Mouse (Mus musculus) CH12.LX (cell line): ENCODE measurements around the gene Hmces. TPM values are rescaled to one million over a fixed set of nuclear protein-coding genes. Genes with fewer than 3 reads are reported as not detected.

Experiments
- DNase-seq: peaks from one replicate; pipeline ENCODE4 v3.0.0-alpha.2; 2013; ENCODE audit errors: extremely low read depth
- H3K27ac ChIP-seq: 2 replicates; pipeline ENCODE4 v1.5.1; 2012; ENCODE audit warnings: low read depth, mild to moderate bottlenecking, control low read depth, moderate library complexity; ENCODE audit not compliant: insufficient read depth
- H3K27me3 ChIP-seq: replicated peaks from 2 replicates; pipeline ENCODE3; 2012; ENCODE audit warnings: inconsistent platforms
- H3K36me3 ChIP-seq, 2 experiments: replicated peaks in 1 of 2; 2 replicates each; pipeline versions ENCODE3 to v1.6.1; 2012; ENCODE audit warnings: inconsistent platforms in 1 of 2, low read length in 1 of 2, mild to moderate bottlenecking in 1 of 2, mixed read lengths in 1 of 2, moderate library complexity in 1 of 2; ENCODE audit not compliant: control insufficient read depth in 1 of 2, insufficient read depth in 1 of 2
- H3K4me1 ChIP-seq, 2 experiments: 2 replicates each; pipeline ENCODE4 v1.6.1; 2012; ENCODE audit warnings: inconsistent platforms in 1 of 2, moderate library complexity in 1 of 2; ENCODE audit not compliant: insufficient read depth in 2 of 2, control insufficient read depth in 1 of 2
- H3K4me2 ChIP-seq: 2 replicates; pipeline ENCODE4 v1.6.1; 2012; ENCODE audit warnings: low read depth, mild to moderate bottlenecking, control low read depth; ENCODE audit not compliant: poor library complexity, insufficient read depth, severe bottlenecking
- H3K4me3 ChIP-seq, 3 experiments: fragments of 150-350 bp in 1 of 3; sonication (generic) in 1 of 3; replicated peaks in 1 of 3; 2 replicates each; pipeline versions ENCODE3 to v1.5.1; 2011 to 2012; ENCODE audit warnings: low read depth in 2 of 3, low read length in 2 of 3, mild to moderate bottlenecking in 2 of 3, moderate library complexity in 2 of 3, control low read depth in 1 of 3, improper control_type of control experiment in 1 of 3, inconsistent platforms in 1 of 3, mixed read lengths in 1 of 3; ENCODE audit not compliant: poor library complexity in 1 of 3
- H3K79me2 ChIP-seq: replicated peaks from 2 replicates; pipeline ENCODE4 v1.6.1; 2012; ENCODE audit warnings: mild to moderate bottlenecking, moderate library complexity; ENCODE audit not compliant: control insufficient read depth, poor library complexity, insufficient read depth, severe bottlenecking; ENCODE audit errors: extremely low read depth
- H3K9ac ChIP-seq: 2 replicates; pipeline ENCODE4 v1.6.1; 2012; ENCODE audit warnings: low read depth, mild to moderate bottlenecking, control low read depth, moderate library complexity; ENCODE audit not compliant: insufficient read depth
- H3K9me3 ChIP-seq: replicated peaks from 2 replicates; pipeline ENCODE3; 2012; ENCODE audit warnings: low read length, inconsistent platforms, mixed read lengths
- BHLHE40 ChIP-seq: IDR thresholded peaks from 2 replicates; pipeline ENCODE4 v1.6.1; 2011; ENCODE audit warnings: mild to moderate bottlenecking, low read depth, low read length, improper control_type of control experiment
- CHD2 ChIP-seq: IDR thresholded peaks from 2 replicates; pipeline ENCODE4 v1.6.1; 2011; ENCODE audit warnings: low read length, improper control_type of control experiment
- CTCF ChIP-seq, 2 experiments: IDR thresholded peaks in 1 of 2; conservative IDR thresholded peaks in 1 of 2; 2 replicates each; pipeline ENCODE4 v1.5.1; 2011 to 2012; ENCODE audit warnings: low read depth in 2 of 2, low read length in 2 of 2, improper control_type of control experiment in 1 of 2, inconsistent platforms in 1 of 2, mild to moderate bottlenecking in 1 of 2, moderate library complexity in 1 of 2
- GABPA ChIP-seq: IDR thresholded peaks from 2 replicates; pipeline ENCODE4 v1.6.1; 2012; ENCODE audit warnings: low read depth, low read length, improper control_type of control experiment, inconsistent platforms; ENCODE audit not compliant: insufficient replicate concordance
- JUN ChIP-seq: IDR thresholded peaks from 2 replicates; pipeline ENCODE4 v1.6.1; 2011; ENCODE audit warnings: low read depth, mild to moderate bottlenecking, low read length, improper control_type of control experiment, moderate library complexity; ENCODE audit not compliant: insufficient read depth
- KAT2A ChIP-seq: IDR thresholded peaks from 2 replicates; pipeline ENCODE4 v1.6.1; 2012; ENCODE audit warnings: low read length, improper control_type of control experiment, inconsistent platforms; ENCODE audit not compliant: insufficient replicate concordance
- MAX ChIP-seq: IDR thresholded peaks from 2 replicates; pipeline ENCODE4 v1.6.1; 2011; ENCODE audit warnings: low read length, improper control_type of control experiment
- MAZ ChIP-seq: IDR thresholded peaks from 2 replicates; pipeline ENCODE4 v1.6.1; 2012; ENCODE audit warnings: low read depth, mild to moderate bottlenecking, inconsistent platforms, low read length, improper control_type of control experiment, moderate library complexity
- MEF2A ChIP-seq: IDR thresholded peaks from 2 replicates; pipeline ENCODE4 v1.6.1; 2014; ENCODE audit warnings: low read depth, mild to moderate bottlenecking, inconsistent platforms, low read length, improper control_type of control experiment, borderline replicate concordance
- MYC ChIP-seq: IDR thresholded peaks from 2 replicates; pipeline ENCODE4 v1.6.1; 2011; ENCODE audit warnings: low read depth, mild to moderate bottlenecking, improper control_type of control experiment, low read length
- NELFE ChIP-seq: IDR thresholded peaks from 2 replicates; pipeline ENCODE4 v1.6.1; 2011; ENCODE audit warnings: low read depth, low read length, improper control_type of control experiment
- PAX5 ChIP-seq: IDR thresholded peaks from 2 replicates; pipeline ENCODE4 v1.6.1; 2012; ENCODE audit warnings: low read length, inconsistent platforms, mixed read lengths
- POLR2A ChIP-seq: IDR thresholded peaks from 2 replicates; pipeline ENCODE4 v1.6.1; 2011; ENCODE audit warnings: low read depth, mild to moderate bottlenecking, improper control_type of control experiment, low read length
- RCOR1 ChIP-seq: conservative IDR thresholded peaks from 2 replicates; pipeline ENCODE4 v1.6.1; 2012; ENCODE audit warnings: low read depth, mild to moderate bottlenecking, inconsistent platforms, low read length, improper control_type of control experiment
- SMC3 ChIP-seq: IDR thresholded peaks from 2 replicates; pipeline ENCODE4 v1.6.1; 2011; ENCODE audit warnings: low read depth, low read length, improper control_type of control experiment
- TBP ChIP-seq: conservative IDR thresholded peaks from 2 replicates; pipeline ENCODE4 v1.6.1; 2011; ENCODE audit warnings: low read depth, low read length, improper control_type of control experiment
- TCF12 ChIP-seq: IDR thresholded peaks from 2 replicates; pipeline ENCODE4 v1.6.1; 2014; ENCODE audit warnings: low read depth, mild to moderate bottlenecking, inconsistent platforms, low read length, improper control_type of control experiment
- ZC3H11A ChIP-seq: IDR thresholded peaks from 2 replicates; pipeline ENCODE4 v1.6.1; 2012; ENCODE audit warnings: low read depth, mild to moderate bottlenecking, inconsistent platforms, low read length, improper control_type of control experiment
- ZKSCAN1 ChIP-seq: IDR thresholded peaks from 2 replicates; pipeline ENCODE4 v1.6.1; 2012; ENCODE audit warnings: low read depth, inconsistent platforms, low read length, improper control_type of control experiment, borderline replicate concordance
- ZNF384 ChIP-seq: IDR thresholded peaks from 2 replicates; pipeline ENCODE4 v1.6.1; 2012; ENCODE audit warnings: low read depth, low read length, improper control_type of control experiment, inconsistent platforms
- dilution Hi-C: fragments of 300-500 bp; cut with MboI; formaldehyde crosslinking; loops from 2 replicates; pipeline ENCODE4 v1.14.3; 2020; ENCODE audit warnings: low sequenced_read_pairs; ENCODE audit not compliant: extremely low pct_unique_long_range_greater_than_20kb, extremely low pct_ligation_motif_present
- in situ Hi-C: fragments of 300-500 bp; cut with MboI; formaldehyde crosslinking; loops from 3 replicates; pipeline ENCODE4 v1.14.3; 2019; ENCODE audit warnings: low sequenced_read_pairs, low pct_ligation_motif_present, low pct_unique_long_range_greater_than_20kb, mixed read lengths
- polyA plus RNA-seq: library from polyadenylated mRNA; unstranded; fragments of >175 nt; gene quantifications from 2 replicates; pipeline ENCODE4 v1.2.1, GENCODE M21; 2012; ENCODE audit warnings: low read depth; ENCODE audit not compliant: insufficient read length
- total RNA-seq, 2 experiments: library from RNA; depleted of rRNA; stranded (reverse); fragments of 300-350 nt in 1 of 2; fragments of >200 nt in 1 of 2; gene quantifications; 2 replicates each; pipeline ENCODE4 v1.2.3; 2012 to 2014

The Hmces gene
- total and polyA plus RNA-seq, 3 experiments, result 0.31 to 11.8 (median 0.99) TPM

DNA sequence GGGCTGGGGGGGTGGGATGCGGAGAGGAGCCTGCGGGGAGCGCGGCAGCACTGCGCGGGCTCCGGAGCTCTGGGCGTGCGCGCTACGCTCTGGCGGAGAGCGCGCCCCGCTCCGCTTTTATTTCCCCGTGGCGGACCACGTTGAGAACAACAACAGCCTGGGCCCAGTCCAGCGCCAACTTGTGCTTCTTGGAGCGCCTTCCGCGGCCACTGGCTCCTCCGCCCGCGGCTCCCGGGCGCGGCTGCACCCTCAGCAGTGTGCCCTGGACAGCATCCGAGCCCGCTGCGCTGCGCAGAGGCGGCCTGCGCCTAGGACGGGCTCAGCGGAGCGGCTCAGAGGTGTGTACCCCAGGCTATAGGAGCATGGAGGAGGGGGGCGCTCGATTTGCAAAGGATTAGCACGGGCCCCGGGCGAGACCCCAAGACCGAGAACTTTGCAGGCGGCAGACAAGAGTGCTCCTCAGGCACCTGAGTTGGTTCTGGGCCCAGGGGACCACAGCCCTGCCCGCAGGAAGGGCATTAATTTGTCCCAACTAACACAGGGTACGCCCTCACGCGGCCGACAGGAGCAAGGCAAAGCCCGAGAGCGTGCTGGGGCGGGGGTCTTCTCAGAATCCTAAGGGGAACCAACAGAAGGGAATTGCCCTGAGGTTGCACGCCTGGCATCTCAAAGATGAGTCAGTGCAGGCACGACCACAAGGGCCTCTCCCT lies 68.0 kb downstream of the Hmces start, which contains the start of gene H1fx:
Gene H1fx (minus strand): TSS at position 91 of the 710 bp plus-strand sequence.
- H3K27me3 ChIP-seq, result peaks cover 5% of the 10 kb centered on the region
- in situ Hi-C loops (loop anchor here (5.0 kb wide), 1 partner anchor 34 kb away; no protein-coding TSS in a partner anchor), dilution Hi-C loops (no loop called here)
- no peaks in the 10 kb centered on the region for H3K36me3 ChIP-seq
- TF ChIP-seq CTCF (conservative IDR thresholded peaks at IDR 0.05 in 1 of 2, IDR thresholded peaks at IDR 0.05 in 1 of 2; ENCODE audit: low read depth in 2 of 2, low read length in 2 of 2), result peak in 1 of 2 experiments; percentile 8; a peak in 1 of 4 replicates
- TF ChIP-seq MAX, result no peak
- 0 out of 2 replicates have a peak, but pooled peaks have one; percentile 27 for TF ChIP-seq BHLHE40
- no peak within 1 kb of the TSS for H3K4me3 ChIP-seq
- H3K27ac ChIP-seq, result no peak within 1 kb of the TSS
- H3K4me1 ChIP-seq, result peaks cover 4 to 11% of the 10 kb centered on the region in 2 experiments; a peak in 2 of 4 replicates
- peaks cover 12% of the 10 kb centered on the region for H3K9me3 ChIP-seq
- no peaks in the 10 kb centered on the region for H3K79me2 ChIP-seq
- peak; percentile 37 for DNase-seq
- H3K4me2 ChIP-seq, result no peak within 1 kb of the TSS
- H3K9ac ChIP-seq, result no peak within 1 kb of the TSS

DNA sequence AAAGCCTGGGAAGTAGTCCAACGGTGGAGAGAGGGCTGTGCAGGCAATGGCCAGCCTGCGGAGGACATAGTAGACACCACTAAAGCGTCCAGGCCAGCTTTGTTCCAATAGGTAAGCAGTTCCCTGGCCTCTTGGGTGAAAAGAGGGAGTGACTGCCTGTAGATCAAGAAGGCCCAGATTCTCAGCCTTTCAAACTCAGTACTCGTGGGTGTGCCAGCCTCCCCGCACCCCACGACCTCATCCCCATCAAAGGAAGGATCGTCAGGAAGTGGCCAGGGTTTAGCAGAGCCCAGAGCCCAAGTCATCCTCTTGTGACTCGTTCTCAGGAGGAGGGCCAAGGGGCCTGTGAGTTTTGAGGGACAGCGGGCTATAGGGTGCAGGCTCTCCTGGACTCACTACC lies 68.8 kb downstream of the Hmces start:
- Histone ChIP-seq H3K4me1 (peaks cover 4 to 18% of the 10 kb centered on the region in 2 experiments; a peak in 2 of 4 replicates), H3K27ac (no peak overlapping the region), H3K27me3 (peaks cover 5% of the 10 kb centered on the region), H3K9me3 (peaks cover 12% of the 10 kb centered on the region), H3K79me2 (no peaks in the 10 kb centered on the region)
- in situ Hi-C loops, result loop anchor here (5.0 kb wide), 1 partner anchor 35 kb away; no protein-coding TSS in a partner anchor
- dilution Hi-C loops, result no loop called here
- TF ChIP-seq POLR2A, result no peak
- TF ChIP-seq MAX, result no peak
- TF ChIP-seq MAZ, result no peak
- no peak for TF ChIP-seq PAX5
- TF ChIP-seq GABPA, result no peak
- no peak for TF ChIP-seq ZKSCAN1
- no peak for TF ChIP-seq TCF12
- no peak for TF ChIP-seq ZNF384
- TF ChIP-seq TBP, result no peak
- TF ChIP-seq RCOR1, result no peak
- TF ChIP-seq CHD2, result no peak
- TF ChIP-seq NELFE, result no peak
- TF ChIP-seq SMC3, result no peak
- TF ChIP-seq MEF2A, result no peak
- TF ChIP-seq JUN, result no peak
- TF ChIP-seq MYC, result no peak
- TF ChIP-seq KAT2A, result no peak
- no peak for TF ChIP-seq ZC3H11A
- TF ChIP-seq, all 38 proteins: peak for 0
- no peak for DNase-seq
- no peak overlapping the region for H3K4me3 ChIP-seq
- H3K4me2 ChIP-seq, result no peak overlapping the region
- no peak overlapping the region for H3K9ac ChIP-seq
- H3K36me3 ChIP-seq, result no peaks in the 10 kb centered on the region

Other genes with a start within 250 kb of the Hmces start
- 9.1 and 10.3 TPM in 2 replicates for gene Aplf, start 241.7 kb upstream of the Hmces start, total RNA-seq (2012; rRNA removed)
- gene Aplf, start 241.7 kb upstream of the Hmces start, total RNA-seq (2014; rRNA removed), result 13.8 and 15.8 TPM in 2 replicates
- gene Aplf, start 241.7 kb upstream of the Hmces start, polyA plus RNA-seq, result 11.1 and 11.9 TPM in 2 replicates
- gene Efcc1, start 183.1 kb upstream of the Hmces start, total RNA-seq (2012; rRNA removed), result not detected in 2 replicates
- gene Efcc1, start 183.1 kb upstream of the Hmces start, total RNA-seq (2014; rRNA removed), result not detected in 2 replicates
- gene Efcc1, start 183.1 kb upstream of the Hmces start, polyA plus RNA-seq, result 0.14 and 0.18 TPM in 2 replicates
- gene Gp9, start 135.9 kb upstream of the Hmces start, total RNA-seq (2012; rRNA removed), result not detected in 2 replicates
- not detected in 2 replicates for gene Gp9, start 135.9 kb upstream of the Hmces start, total RNA-seq (2014; rRNA removed)
- gene Gp9, start 135.9 kb upstream of the Hmces start, polyA plus RNA-seq, result not detected in 2 replicates
- gene Rab43, start 101.8 kb upstream of the Hmces start, total RNA-seq (2012; rRNA removed), result 10.3 and 11.4 TPM in 2 replicates
- gene Rab43, start 101.8 kb upstream of the Hmces start, total RNA-seq (2014; rRNA removed), result 2.8 and 4.3 TPM in 2 replicates
- 16.1 and 23.4 TPM in 2 replicates for gene Rab43, start 101.8 kb upstream of the Hmces start, polyA plus RNA-seq
- 13.0 and 15.7 TPM in 2 replicates for gene Gm45140, start 78.1 kb upstream of the Hmces start, total RNA-seq (2012; rRNA removed)
- 4.3 and 5.5 TPM in 2 replicates for gene Gm45140, start 78.1 kb upstream of the Hmces start, total RNA-seq (2014; rRNA removed)
- 25.7 and 37.6 TPM in 2 replicates for gene Gm45140, start 78.1 kb upstream of the Hmces start, polyA plus RNA-seq
- 43.8 and 67.7 TPM in 2 replicates for gene Isy1, start 75.1 kb upstream of the Hmces start, total RNA-seq (2012; rRNA removed)
- gene Isy1, start 75.1 kb upstream of the Hmces start, total RNA-seq (2014; rRNA removed), result 77.4 and 84.2 TPM in 2 replicates
- 140 and 204 TPM in 2 replicates for gene Isy1, start 75.1 kb upstream of the Hmces start, polyA plus RNA-seq
- 558 and 652 TPM in 2 replicates for gene Cnbp, start 62.8 kb upstream of the Hmces start, total RNA-seq (2012; rRNA removed)
- gene Cnbp, start 62.8 kb upstream of the Hmces start, total RNA-seq (2014; rRNA removed), result 838 and 876 TPM in 2 replicates
- 649 and 743 TPM in 2 replicates for gene Cnbp, start 62.8 kb upstream of the Hmces start, polyA plus RNA-seq
- 85.1 and 99.3 TPM in 2 replicates for gene Copg1, start 26.1 kb upstream of the Hmces start, total RNA-seq (2012; rRNA removed)
- gene Copg1, start 26.1 kb upstream of the Hmces start, total RNA-seq (2014; rRNA removed), result 75.6 and 78.3 TPM in 2 replicates
- 81.3 and 91.9 TPM in 2 replicates for gene Copg1, start 26.1 kb upstream of the Hmces start, polyA plus RNA-seq
- 0.08 TPM in 1 of 2 replicates, not detected in the other for gene H1fx, start 67.7 kb downstream of the Hmces start, total RNA-seq (2012; rRNA removed)
- not detected in 2 replicates for gene H1fx, start 67.7 kb downstream of the Hmces start, total RNA-seq (2014; rRNA removed)
- not detected in 2 replicates for gene H1fx, start 67.7 kb downstream of the Hmces start, polyA plus RNA-seq
- 58.6 and 64.1 TPM in 2 replicates for gene Rab7, start 131.3 kb downstream of the Hmces start, total RNA-seq (2012; rRNA removed)
- gene Rab7, start 131.3 kb downstream of the Hmces start, total RNA-seq (2014; rRNA removed), result 56.4 and 68.9 TPM in 2 replicates
- 361 and 367 TPM in 2 replicates for gene Rab7, start 131.3 kb downstream of the Hmces start, polyA plus RNA-seq
- 260 and 327 TPM in 2 replicates for gene Rpn1, start 170.5 kb downstream of the Hmces start, total RNA-seq (2012; rRNA removed)
- 299 and 366 TPM in 2 replicates for gene Rpn1, start 170.5 kb downstream of the Hmces start, total RNA-seq (2014; rRNA removed)
- 320 and 339 TPM in 2 replicates for gene Rpn1, start 170.5 kb downstream of the Hmces start, polyA plus RNA-seq